Mouse (Mus musculus): Measurements from ENCODE around the gene Vps18. TPM values are rescaled to one million over a fixed set of nuclear protein-coding genes. Genes with fewer than 3 reads are reported as not detected.

Gene Vps18
- polyA plus RNA-seq, 1 experiment from 2014 or later: 7.7 TPM

DNA sequence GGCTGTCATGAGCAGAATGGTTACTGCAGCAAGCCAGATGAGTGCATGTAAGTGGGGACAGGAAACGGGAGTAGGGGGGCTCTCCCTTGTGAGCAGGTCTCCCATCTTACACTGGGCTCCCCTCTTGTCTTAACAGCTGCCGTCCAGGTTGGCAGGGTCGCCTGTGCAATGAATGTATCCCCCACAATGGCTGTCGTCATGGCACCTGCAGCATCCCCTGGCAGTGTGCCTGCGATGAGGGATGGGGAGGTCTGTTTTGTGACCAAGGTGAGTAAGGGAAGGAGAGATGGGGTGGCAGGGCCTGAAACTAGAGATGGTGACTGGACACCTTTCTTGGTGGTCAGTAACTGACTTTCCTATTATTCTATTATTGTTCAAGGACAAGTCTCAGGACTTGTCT, 40.0 kb downstream of the Vps18 start:
- no peak overlapping the region for H3K27ac ChIP-seq (replicated peaks)
- TF ChIP-seq EP300 (optimal IDR thresholded peaks at IDR 0.05) (no peak), CTCF (IDR thresholded peaks at IDR 0.05; ENCODE audit: low read depth) (no peak)

GRCm38 (mm10) chr2:119329123-119329817, 40.7 kb downstream of the Vps18 start:
- no peaks in the 10 kb centered on the region; the same call in 1 of the 2 replicates for H3K4me1 ChIP-seq (replicated peaks; ENCODE audit: control insufficient read depth, insufficient read depth)
- no peak overlapping the region for H3K27ac ChIP-seq (replicated peaks)
- H3K9me3 ChIP-seq (ENCODE audit: control insufficient read depth, low read length): no peaks in the 10 kb centered on the region
- H3K36me3 ChIP-seq (ENCODE audit: control insufficient read depth, insufficient read depth, low read length): no peaks in the 10 kb centered on the region; the same call in 1 of the 2 replicates
- peaks cover 11% of the 10 kb centered on the region; the same call in 1 of the 2 replicates for H3K27me3 ChIP-seq (ENCODE audit: control insufficient read depth, insufficient read depth, low read length)
- TF ChIP-seq EP300 (optimal IDR thresholded peaks at IDR 0.05): no peak
- no peak for TF ChIP-seq CTCF (IDR thresholded peaks at IDR 0.05; ENCODE audit: low read depth)
- no peak overlapping the region for H3K9ac ChIP-seq (ENCODE audit: low read length)
- WGBS: 52% methylated on average over 3 of the region's 3 CpGs
- DNase-seq (ENCODE audit: low spot score) (peak; percentile 77), ATAC-seq (ENCODE audit: low FRiP score, low TSS enrichment) (peak; percentile 33; the same call in 1 of the 2 replicates)
- H3K4me2 ChIP-seq (replicated peaks; ENCODE audit: low read depth): peak overlapping the region; percentile 21; the same call in 1 of the 2 replicates
- no peak overlapping the region for H3K4me3 ChIP-seq (ENCODE audit: low read depth, low read length)

More for the DNA sequence above, 40.0 kb downstream of the Vps18 start:
- Histone ChIP-seq H3K36me3 (ENCODE audit: control insufficient read depth, insufficient read depth, low read length) (no peaks in the 10 kb centered on the region; the same call in 1 of the 2 replicates), H3K9me3 (ENCODE audit: control insufficient read depth, low read length) (no peaks in the 10 kb centered on the region), H3K4me2 (replicated peaks; ENCODE audit: low read depth) (peak overlapping the region; percentile 21; the same call in 1 of the 2 replicates), H3K4me3 (ENCODE audit: low read depth, low read length) (no peak overlapping the region), H3K27me3 (ENCODE audit: control insufficient read depth, insufficient read depth, low read length) (peaks cover 11% of the 10 kb centered on the region; the same call in 1 of the 2 replicates), H3K9ac (ENCODE audit: low read length) (no peak overlapping the region), H3K4me1 (replicated peaks; ENCODE audit: control insufficient read depth, insufficient read depth) (no peaks in the 10 kb centered on the region; the same call in 1 of the 2 replicates)
- 38% methylated on average over 5 of the region's 5 CpGs for whole genome bisulfite sequencing
- ATAC-seq (ENCODE audit: low FRiP score, low TSS enrichment) (no peak), DNase-seq (ENCODE audit: low spot score) (peak; percentile 15)

DNA sequence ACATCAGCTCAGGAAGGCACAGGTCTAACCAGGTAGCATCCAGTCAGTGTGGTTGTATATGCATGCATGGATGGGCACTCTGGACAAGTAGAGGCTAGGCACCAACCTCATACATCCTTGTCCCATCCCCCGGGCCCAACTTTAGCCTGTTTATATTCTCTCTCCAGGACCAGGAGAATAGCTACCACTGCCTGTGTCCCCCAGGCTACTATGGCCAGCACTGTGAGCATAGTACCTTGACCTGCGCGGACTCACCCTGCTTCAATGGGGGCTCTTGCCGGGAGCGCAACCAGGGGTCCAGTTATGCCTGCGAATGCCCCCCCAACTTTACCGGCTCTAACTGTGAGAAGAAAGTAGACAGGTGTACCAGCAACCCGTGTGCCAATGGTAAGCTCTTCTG, 42.3 kb downstream of the Vps18 start:
- Histone ChIP-seq H3K4me1 (replicated peaks; ENCODE audit: control insufficient read depth, insufficient read depth) (no peaks in the 10 kb centered on the region), H3K4me3 (ENCODE audit: low read depth, low read length) (no peak overlapping the region), H3K27me3 (ENCODE audit: control insufficient read depth, insufficient read depth, low read length) (peaks cover 6% of the 10 kb centered on the region; the same call in 1 of the 2 replicates), H3K9ac (ENCODE audit: low read length) (no peak overlapping the region), H3K4me2 (replicated peaks; ENCODE audit: low read depth) (no peak overlapping the region), H3K36me3 (ENCODE audit: control insufficient read depth, insufficient read depth, low read length) (no peaks in the 10 kb centered on the region; the same call in 1 of the 2 replicates), H3K9me3 (ENCODE audit: control insufficient read depth, low read length) (no peaks in the 10 kb centered on the region), H3K27ac (replicated peaks) (no peak overlapping the region)
- DNase-seq (ENCODE audit: low spot score): no peak
- 91% methylated on average over 8 of the region's 8 CpGs for WGBS
- ATAC-seq (ENCODE audit: low FRiP score, low TSS enrichment): no peak
- TF ChIP-seq CTCF (IDR thresholded peaks at IDR 0.05; ENCODE audit: low read depth): no peak
- TF ChIP-seq EP300 (optimal IDR thresholded peaks at IDR 0.05): no peak

DNA sequence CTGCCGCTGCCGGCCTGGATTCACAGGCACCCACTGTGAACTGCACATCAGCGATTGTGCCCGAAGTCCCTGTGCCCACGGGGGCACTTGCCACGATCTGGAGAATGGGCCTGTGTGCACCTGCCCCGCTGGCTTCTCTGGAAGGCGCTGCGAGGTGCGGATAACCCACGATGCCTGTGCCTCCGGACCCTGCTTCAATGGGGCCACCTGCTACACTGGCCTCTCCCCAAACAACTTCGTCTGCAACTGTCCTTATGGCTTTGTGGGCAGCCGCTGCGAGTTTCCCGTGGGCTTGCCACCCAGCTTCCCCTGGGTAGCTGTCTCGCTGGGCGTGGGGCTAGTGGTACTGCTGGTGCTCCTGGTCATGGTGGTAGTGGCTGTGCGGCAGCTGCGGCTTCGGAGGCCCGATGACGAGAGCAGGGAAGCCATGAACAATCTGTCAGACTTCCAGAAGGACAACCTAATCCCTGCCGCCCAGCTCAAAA, 43.7 kb downstream of the Vps18 start:
- H3K36me3 ChIP-seq (ENCODE audit: control insufficient read depth, insufficient read depth, low read length): no peaks in the 10 kb centered on the region; the same call in 1 of the 2 replicates
- 72% methylated on average over 24 of the region's 24 CpGs for WGBS
- H3K9me3 ChIP-seq (ENCODE audit: control insufficient read depth, low read length): no peaks in the 10 kb centered on the region
- H3K4me1 ChIP-seq (replicated peaks; ENCODE audit: control insufficient read depth, insufficient read depth): no peaks in the 10 kb centered on the region
- no peak overlapping the region for H3K9ac ChIP-seq (ENCODE audit: low read length)
- no peak overlapping the region for H3K4me2 ChIP-seq (replicated peaks; ENCODE audit: low read depth)
- ATAC-seq (ENCODE audit: low FRiP score, low TSS enrichment): no peak
- H3K4me3 ChIP-seq (ENCODE audit: low read depth, low read length): no peak overlapping the region
- no peak overlapping the region for H3K27ac ChIP-seq (replicated peaks)
- TF ChIP-seq CTCF (IDR thresholded peaks at IDR 0.05; ENCODE audit: low read depth) (no peak), EP300 (optimal IDR thresholded peaks at IDR 0.05) (no peak)
- no peak for DNase-seq (ENCODE audit: low spot score)
- H3K27me3 ChIP-seq (ENCODE audit: control insufficient read depth, insufficient read depth, low read length): peaks cover 2% of the 10 kb centered on the region; the same call in 1 of the 2 replicates

GRCm38 (mm10) chr2:119334135-119334534, 45.6 kb downstream of the Vps18 start:
- DNase-seq (ENCODE audit: low spot score): no peak
- Histone ChIP-seq H3K27me3 (ENCODE audit: control insufficient read depth, insufficient read depth, low read length) (no peaks in the 10 kb centered on the region), H3K4me2 (replicated peaks; ENCODE audit: low read depth) (no peak overlapping the region)

More at GRCm38 (mm10) chr2:119334135-119334534, 45.6 kb downstream of the Vps18 start:
- H3K4me3 ChIP-seq (ENCODE audit: low read depth, low read length): no peak overlapping the region
- no peak overlapping the region for H3K27ac ChIP-seq (replicated peaks)
- no peaks in the 10 kb centered on the region for H3K4me1 ChIP-seq (replicated peaks; ENCODE audit: control insufficient read depth, insufficient read depth)
- no peaks in the 10 kb centered on the region; the same call in 1 of the 2 replicates for H3K36me3 ChIP-seq (ENCODE audit: control insufficient read depth, insufficient read depth, low read length)
- H3K9me3 ChIP-seq (ENCODE audit: control insufficient read depth, low read length): no peaks in the 10 kb centered on the region
- no peak for ATAC-seq (ENCODE audit: low FRiP score, low TSS enrichment)
- H3K9ac ChIP-seq (ENCODE audit: low read length): no peak overlapping the region
- 54% methylated on average over 1 of the region's 1 CpGs for WGBS
- no peak for TF ChIP-seq EP300 (optimal IDR thresholded peaks at IDR 0.05)
- TF ChIP-seq CTCF (IDR thresholded peaks at IDR 0.05; ENCODE audit: low read depth): no peak

Data from stomach, postnatal 0 days (tissue).